Comparison of ENCODE assay signal across 26 mouse cellular contexts in the genomic region with DNA sequence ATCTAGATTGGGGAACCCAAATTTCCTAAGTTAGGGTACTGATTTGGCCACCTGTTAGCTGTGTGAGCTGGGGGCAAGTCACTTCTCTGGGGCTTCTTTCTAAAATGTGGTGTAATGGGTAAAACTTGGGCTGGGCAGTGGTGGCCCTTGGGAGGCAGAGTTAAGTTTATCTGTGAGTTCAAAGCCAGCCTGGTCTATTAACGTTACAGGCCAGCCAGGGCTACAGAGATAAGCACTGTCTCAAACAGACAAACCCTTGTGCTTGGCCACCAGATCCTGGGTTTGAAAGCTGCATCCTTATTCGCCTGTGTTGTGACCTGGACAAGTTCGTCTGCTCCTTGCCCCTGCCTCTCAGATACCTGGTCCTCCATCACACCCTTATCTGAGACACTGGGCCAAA. TPM values are rescaled to one million over a fixed set of nuclear protein-coding genes. Genes with fewer than 3 reads are reported as not detected.
DNase-seq lines count a peak whose midpoint lies in the region; ATAC-seq and TF ChIP-seq lines count a peak whose summit lies in the region.
"Had no signal": no experiment of that assay in that cellular context is flagged by ENCODE, and none has a peak within 500 bp of the region (broad histone marks: within the 10 kb centered on the region; RNA-seq: fewer than 3 reads in every experiment).

No protein-coding gene starts in this region.

- peaks cover 4% of the 10 kb centered on the region; the same call in 1 of the 2 replicates for H3K9me3 ChIP-seq in G1E (replicated peaks)
- H3K9me3 ChIP-seq in liver, embryonic 13.5 days (replicated peaks): 0 out of 2 replicates have a peak, but pooled peaks cover 2% of the 10 kb centered on the region
- H3K9me3 ChIP-seq in liver, embryonic 16.5 days (replicated peaks; ENCODE audit: control insufficient read depth, low read length): no peaks in the 10 kb centered on the region
- no peaks in the 10 kb centered on the region for H3K9me3 ChIP-seq in intestine, postnatal 0 days (ENCODE audit: control insufficient read depth)
- H3K9me3 ChIP-seq: forebrain, embryonic 15.5 days; heart, embryonic 10.5 days; heart, embryonic 13.5 days had no signal

- peak; percentile 2 for DNase-seq in kidney, postnatal 10 days
- DNase-seq in kidney, adult 8-10 months: no peak
- DNase-seq in G1E (ENCODE audit: low spot score): no peak
- peak; percentile 16 for DNase-seq in liver, embryonic 13.5 days
- DNase-seq in gastrocnemius, postnatal 10 days: no peak
- no peak for DNase-seq in neural tube, embryonic 10.5 days (ENCODE audit: extremely low spot score, low spot score)
- DNase-seq: adrenal gland, adult 8-10 months; adrenal gland, postnatal 25 days; cerebellum, adult 11-12 months; cerebellum, adult 8-10 months; cerebellum, postnatal 10 days; cerebellum, postnatal 36 days; embryo, embryonic 11 days; gastrocnemius, postnatal 36 days; heart, adult 2 months; heart, postnatal 14 days; heart, postnatal 4 days had no signal

- H3K36me3 ChIP-seq in G1E (replicated peaks): peaks cover 77% of the 10 kb centered on the region
- H3K36me3 ChIP-seq in liver, embryonic 13.5 days: peaks cover 25% of the 10 kb centered on the region
- no peaks in the 10 kb centered on the region; the same call in 1 of the 2 replicates for H3K36me3 ChIP-seq in liver, embryonic 16.5 days (ENCODE audit: control insufficient read depth, insufficient read depth)
- peaks cover 4% of the 10 kb centered on the region for H3K36me3 ChIP-seq in intestine, postnatal 0 days (ENCODE audit: control insufficient read depth, insufficient read depth)

- no peak overlapping the region for H3K27ac ChIP-seq in liver, embryonic 13.5 days
- H3K27ac ChIP-seq in liver, embryonic 16.5 days (ENCODE audit: low read length): no peak overlapping the region
- no peak overlapping the region for H3K27ac ChIP-seq in intestine, postnatal 0 days (ENCODE audit: low read depth, low read length)
- H3K27ac ChIP-seq: forebrain, embryonic 15.5 days; heart, adult 2 months; heart, embryonic 10.5 days; heart, embryonic 13.5 days; hindbrain, embryonic 14.5 days; hindbrain, postnatal 0 days had no signal

- H3K4me1 ChIP-seq in G1E (ENCODE audit: insufficient read depth, low read depth, low read length): peaks cover 40% of the 10 kb centered on the region
- H3K4me1 ChIP-seq in liver, embryonic 13.5 days (replicated peaks): peaks cover 30% of the 10 kb centered on the region
- H3K4me1 ChIP-seq in liver, embryonic 16.5 days (ENCODE audit: control insufficient read depth, low read depth, low read length): peaks cover 7% of the 10 kb centered on the region; the same call in 1 of the 2 replicates
- H3K4me1 ChIP-seq in intestine, postnatal 0 days (replicated peaks; ENCODE audit: control insufficient read depth, insufficient read depth, low read length): no peaks in the 10 kb centered on the region

- no peaks in the 10 kb centered on the region for H3K27me3 ChIP-seq in G1E (ENCODE audit: insufficient read depth, low read length)
- no peaks in the 10 kb centered on the region for H3K27me3 ChIP-seq in liver, embryonic 13.5 days
- no peaks in the 10 kb centered on the region for H3K27me3 ChIP-seq in liver, embryonic 16.5 days (ENCODE audit: control insufficient read depth, insufficient read depth, low read depth, low read length)
- H3K27me3 ChIP-seq in intestine, postnatal 0 days (replicated peaks; ENCODE audit: control insufficient read depth, insufficient read depth, low read length): no peaks in the 10 kb centered on the region
- H3K27me3 ChIP-seq: forebrain, embryonic 15.5 days; heart, embryonic 13.5 days had no signal

- TF ChIP-seq CTCF in G1E (IDR thresholded peaks at IDR 0.05; ENCODE audit: low read depth, low read length): no peak
- no peak for TF ChIP-seq CTCF in intestine, postnatal 0 days (IDR thresholded peaks at IDR 0.05; ENCODE audit: low read depth)

- peak; percentile 7; the same call in 1 of the 2 replicates for ATAC-seq in G1E (ENCODE audit: extremely low read depth, insufficient number of reproducible peaks, low FRiP score, poor library complexity, severe bottlenecking)
- ATAC-seq in liver, embryonic 13.5 days (ENCODE audit: low read depth): peak; percentile 79
- ATAC-seq in liver, embryonic 16.5 days (ENCODE audit: low read depth): peak; percentile 50; the same call in 1 of the 2 replicates
- no peak for ATAC-seq in intestine, postnatal 0 days
- ATAC-seq: activated CD4-positive, CD25-positive, alpha-beta regulatory T cell, adult 4 months; forebrain, embryonic 15.5 days; hindbrain, postnatal 0 days had no signal

- no peak overlapping the region for H3K4me2 ChIP-seq in liver, embryonic 13.5 days
- no peak overlapping the region for H3K4me2 ChIP-seq in liver, embryonic 16.5 days (ENCODE audit: low read depth, low read length)
- no peak overlapping the region for H3K4me2 ChIP-seq in intestine, postnatal 0 days (replicated peaks; ENCODE audit: low read depth)
- H3K4me2 ChIP-seq: forebrain, embryonic 15.5 days; heart, embryonic 13.5 days; hindbrain, embryonic 14.5 days had no signal

- no peak overlapping the region for H3K4me3 ChIP-seq in G1E (ENCODE audit: low read depth, low read length)
- H3K4me3 ChIP-seq in liver, embryonic 13.5 days (replicated peaks): no peak overlapping the region
- no peak overlapping the region for H3K4me3 ChIP-seq in liver, embryonic 16.5 days (ENCODE audit: low read depth, low read length)
- H3K4me3 ChIP-seq in intestine, postnatal 0 days (ENCODE audit: low read depth, low read length): no peak overlapping the region
- H3K4me3 ChIP-seq: forebrain, embryonic 15.5 days; heart, adult 2 months; heart, embryonic 10.5 days; heart, embryonic 13.5 days had no signal

- no peak overlapping the region for H3K9ac ChIP-seq in liver, embryonic 13.5 days
- no peak overlapping the region for H3K9ac ChIP-seq in liver, embryonic 16.5 days (ENCODE audit: low read depth, low read length)
- H3K9ac ChIP-seq in intestine, postnatal 0 days (ENCODE audit: low read depth, low read length): no peak overlapping the region
- H3K9ac ChIP-seq: forebrain, embryonic 15.5 days; heart, embryonic 13.5 days; hindbrain, embryonic 14.5 days had no signal

- 23% methylated on average over 3 of the region's 3 CpGs for WGBS in liver, embryonic 13.5 days (ENCODE audit: insufficient replicate concordance)
- WGBS in liver, embryonic 16.5 days (ENCODE audit: insufficient replicate concordance): 15% methylated on average over 3 of the region's 3 CpGs
- WGBS in intestine, postnatal 0 days: 83% methylated on average over 3 of the region's 3 CpGs

RNA-seq across cellular contexts. Expression of gene Prox2, which starts 19.4 kb away (rescaled TPM):
- total RNA-seq in G1E (2014; fragmentation: Nextera tagmentation): 12.1 and 13.5 TPM in 2 replicates
- total RNA-seq in G1E (2017): 10.3 and 10.7 TPM in 2 replicates
- polyA plus RNA-seq in G1E (2012): 6.8 and 7.0 TPM in 2 replicates
- polyA plus RNA-seq in liver, embryonic 13.5 days (2015; fragmentation: Nextera tagmentation; extraction: Ambion mirVana): 3.0 and 3.1 TPM in 2 replicates
- 2.5 and 2.8 TPM in 2 replicates for polyA plus RNA-seq in liver, embryonic 16.5 days (2015; fragmentation: Nextera tagmentation; extraction: Ambion mirVana)
- 0.99 and 1.6 TPM in 2 replicates for polyA plus RNA-seq in intestine, postnatal 0 days (2015; fragmentation: Nextera tagmentation; extraction: Ambion mirVana)
- 1 to 10 TPM; 2.6 to 2.9 TPM for total RNA-seq in gastrocnemius, postnatal 10 days (2021)

RNA-seq across cellular contexts. Expression of gene Dlst, which starts 19.4 kb away (rescaled TPM):
- total RNA-seq in G1E (2014; fragmentation: Nextera tagmentation) (208 and 213 TPM in 2 replicates), G1E (2017) (200 and 221 TPM in 2 replicates)
- polyA plus RNA-seq in G1E (2012): 728 and 1,047 TPM in 2 replicates
- 80.7 and 93.4 TPM in 2 replicates for polyA plus RNA-seq in liver, embryonic 13.5 days (2015; fragmentation: Nextera tagmentation; extraction: Ambion mirVana)
- polyA plus RNA-seq in liver, embryonic 16.5 days (2015; fragmentation: Nextera tagmentation; extraction: Ambion mirVana): 65.4 and 67.8 TPM in 2 replicates
- 119 and 125 TPM in 2 replicates for polyA plus RNA-seq in intestine, postnatal 0 days (2015; fragmentation: Nextera tagmentation; extraction: Ambion mirVana)
- 100 to 1,000 TPM; 284 to 308 TPM for total RNA-seq in gastrocnemius, postnatal 10 days (2021)

RNA-seq across cellular contexts. Expression of gene Rps6kl1, which starts 59.9 kb away (rescaled TPM):
- total RNA-seq in G1E (2014; fragmentation: Nextera tagmentation) (not detected in 2 replicates), G1E (2017) (0.06 and 0.11 TPM in 2 replicates)
- 0.03 TPM in 1 of 2 replicates, not detected in the other for polyA plus RNA-seq in G1E (2012)
- 0.73 and 0.74 TPM in 2 replicates for polyA plus RNA-seq in liver, embryonic 13.5 days (2015; fragmentation: Nextera tagmentation; extraction: Ambion mirVana)
- polyA plus RNA-seq in liver, embryonic 16.5 days (2015; fragmentation: Nextera tagmentation; extraction: Ambion mirVana): 0.55 and 0.85 TPM in 2 replicates
- 1.3 and 1.9 TPM in 2 replicates for polyA plus RNA-seq in intestine, postnatal 0 days (2015; fragmentation: Nextera tagmentation; extraction: Ambion mirVana)
- under 1 TPM; 0.33 to 0.68 TPM for total RNA-seq in gastrocnemius, postnatal 10 days (2021)
- total RNA-seq: granulocyte monocyte progenitor cell, adult 5-6 weeks had no signal

Comparison
In these comparisons a context has a peak if more than half of its experiments do, and no peak if none do; other contexts are left out.
1. DNase-seq: peak in kidney, postnatal 10 days (single experiment) and liver, embryonic 13.5 days (single experiment); none in kidney, adult 8-10 months (0 of 2), G1E (single experiment), gastrocnemius, postnatal 10 days (single experiment) and neural tube, embryonic 10.5 days (single experiment).